Mouse (Mus musculus): ENCODE results near the gene Ckm.

Gene Ckm

DNA sequence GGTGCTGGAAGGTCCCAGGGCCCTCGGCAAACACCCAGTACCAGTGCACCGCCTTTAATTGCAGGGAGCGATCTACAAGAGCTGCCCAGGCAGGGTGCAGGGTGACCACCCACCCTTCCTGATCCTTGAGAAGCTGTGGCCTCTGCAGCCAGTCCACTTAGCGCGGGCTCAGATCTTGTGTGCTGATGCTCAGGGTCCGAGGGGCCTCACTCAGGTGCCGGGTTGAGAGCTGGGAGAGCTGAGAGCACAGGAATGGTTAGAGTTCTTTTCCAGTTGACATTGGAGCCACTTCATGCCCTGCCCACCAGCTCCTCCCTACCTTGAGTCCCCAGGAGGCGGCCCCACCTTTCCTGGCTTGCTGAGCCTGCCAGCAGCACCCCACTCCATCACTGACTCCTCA is 10.1 kb upstream of the Ckm start:
- no peak for DNase-seq

DNA sequence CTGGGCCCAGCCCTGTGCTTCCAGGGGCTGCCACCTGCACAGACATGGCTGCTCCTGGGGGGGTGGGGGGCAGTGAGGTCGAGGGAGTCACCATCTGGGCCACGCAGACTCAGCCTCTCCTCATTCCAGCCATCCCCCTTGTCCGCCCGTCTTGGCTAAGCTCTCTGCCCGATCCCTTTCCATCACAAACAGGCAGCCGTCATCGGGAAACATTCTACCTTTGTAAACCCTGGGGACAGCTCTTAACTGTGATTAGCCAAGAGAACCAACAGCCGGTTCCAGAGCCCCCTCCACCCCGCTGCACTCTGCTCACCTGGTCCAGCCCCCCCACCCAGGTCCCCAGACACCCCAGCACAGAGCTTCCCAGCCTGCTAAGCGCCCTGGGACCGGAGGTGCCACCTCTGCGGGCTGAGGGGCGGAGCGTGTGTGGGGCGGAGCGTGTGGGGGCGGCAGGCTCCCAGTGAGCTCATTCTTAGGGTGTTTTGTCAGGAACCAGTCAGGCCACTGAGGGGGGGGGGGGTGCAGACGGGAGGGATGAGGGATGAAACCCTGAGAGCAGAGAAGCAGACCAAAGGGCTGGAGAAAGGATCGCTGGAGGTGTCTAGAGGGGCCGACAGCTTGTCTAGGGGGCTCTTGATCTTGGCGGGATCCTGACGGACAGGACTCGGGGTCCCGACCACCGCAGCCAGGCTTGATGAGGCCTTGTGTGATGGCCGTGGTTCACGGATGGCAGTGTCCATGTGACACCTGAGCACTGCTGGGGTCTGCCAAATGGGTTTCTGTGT is 4.9 kb upstream of the Ckm start:
- DNase-seq = no peak

DNA sequence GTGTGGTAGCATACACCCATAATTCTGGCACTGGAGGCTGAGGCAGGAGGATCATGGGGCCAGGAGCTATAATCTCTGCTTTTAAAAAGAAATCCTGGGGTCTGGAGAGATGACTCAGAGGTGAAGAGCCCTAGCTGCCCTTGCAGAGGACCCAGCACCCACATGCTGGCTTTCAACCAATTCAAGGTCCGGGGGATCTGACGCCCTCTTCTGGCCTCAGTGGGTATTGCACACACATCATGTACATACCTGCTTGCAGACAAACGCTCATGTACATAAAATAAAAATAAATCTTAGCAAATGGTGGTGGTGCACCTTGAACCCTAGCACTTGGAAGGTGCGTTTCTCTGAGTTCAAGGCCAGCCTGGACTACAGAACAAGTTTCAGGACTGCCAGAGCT is 3.6 kb upstream of the Ckm start:
- no peak for DNase-seq

DNA sequence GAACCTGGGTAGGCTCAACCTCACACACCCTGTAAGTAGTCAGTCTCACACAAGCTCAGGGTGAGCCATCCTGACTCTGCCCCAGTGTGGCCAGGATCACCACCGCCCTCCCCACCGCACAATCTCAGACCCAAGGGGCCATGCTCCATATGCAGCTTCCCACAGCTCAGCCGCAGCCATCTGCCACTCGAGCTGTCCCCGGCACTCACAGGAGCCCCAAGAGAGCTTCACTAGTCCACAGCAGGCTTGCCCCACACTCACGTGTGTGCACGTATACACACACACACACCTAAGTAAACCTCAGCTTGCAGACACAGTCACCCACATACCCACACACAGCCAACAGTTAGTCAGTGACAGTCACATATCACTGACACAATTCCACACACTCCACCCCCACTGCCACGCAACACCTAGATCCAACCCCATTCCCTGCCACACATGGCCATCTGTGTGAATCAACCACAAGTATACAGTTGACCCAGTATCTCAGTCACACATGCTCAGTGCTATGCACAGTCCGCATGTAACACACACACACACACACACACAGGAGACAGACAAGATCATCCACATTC is 2.0 kb upstream of the Ckm start:
- no peak for DNase-seq

DNA sequence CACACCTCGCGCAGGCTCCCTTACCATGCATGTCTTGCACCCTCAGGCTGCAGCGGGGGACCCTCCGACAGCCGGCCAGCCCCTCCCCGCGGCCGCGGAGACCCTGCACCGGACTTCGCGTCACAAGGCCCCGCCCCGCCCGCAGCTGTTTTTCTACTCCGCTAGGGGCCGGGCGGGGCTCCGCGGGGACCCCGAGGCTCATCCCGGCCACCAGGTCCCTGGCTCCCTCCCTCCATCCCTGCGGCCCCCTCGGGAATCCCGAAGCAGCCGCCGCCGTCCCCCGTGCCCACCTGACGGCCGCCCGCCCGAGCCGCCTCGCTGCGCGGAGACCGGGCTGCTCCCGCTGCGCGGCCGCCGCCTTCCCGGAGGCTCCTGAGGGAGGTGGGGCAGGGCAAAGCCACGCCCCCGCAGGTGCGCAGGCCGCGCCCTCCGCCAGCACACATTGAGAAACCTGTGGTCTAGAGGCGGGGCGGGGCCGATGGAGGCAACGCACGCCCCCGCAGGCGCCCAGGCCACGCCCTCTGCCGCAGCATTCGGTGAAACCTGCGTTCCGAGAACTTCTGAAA is 762 bp upstream of the Ckm start, which contains the start of gene Klc3:
TSS of gene Klc3 (minus strand) at position 374 of the 566 bp plus-strand sequence.
- DNase-seq = no peak

DNA sequence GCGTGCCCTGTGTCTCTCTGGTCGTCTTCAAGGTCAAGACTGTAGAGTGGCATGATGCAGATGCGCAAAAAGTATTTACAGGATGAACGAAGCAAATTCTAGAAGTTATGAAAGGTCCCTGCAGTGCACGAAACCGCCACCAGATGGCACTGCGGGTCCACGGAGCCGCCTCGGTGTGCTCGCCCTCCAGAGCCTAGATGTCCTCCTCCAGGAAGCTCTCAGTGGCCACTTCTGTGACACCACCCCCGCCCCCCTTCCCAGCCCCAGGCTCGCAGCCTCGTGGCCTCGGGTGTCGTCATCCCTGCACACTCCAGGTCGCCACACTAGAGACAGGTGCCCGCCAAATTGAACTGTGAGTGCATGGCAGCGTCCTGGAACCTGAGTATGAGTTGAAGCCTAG is 841 bp downstream of the Ckm start:
- DNase-seq = peak; percentile 58

DNA sequence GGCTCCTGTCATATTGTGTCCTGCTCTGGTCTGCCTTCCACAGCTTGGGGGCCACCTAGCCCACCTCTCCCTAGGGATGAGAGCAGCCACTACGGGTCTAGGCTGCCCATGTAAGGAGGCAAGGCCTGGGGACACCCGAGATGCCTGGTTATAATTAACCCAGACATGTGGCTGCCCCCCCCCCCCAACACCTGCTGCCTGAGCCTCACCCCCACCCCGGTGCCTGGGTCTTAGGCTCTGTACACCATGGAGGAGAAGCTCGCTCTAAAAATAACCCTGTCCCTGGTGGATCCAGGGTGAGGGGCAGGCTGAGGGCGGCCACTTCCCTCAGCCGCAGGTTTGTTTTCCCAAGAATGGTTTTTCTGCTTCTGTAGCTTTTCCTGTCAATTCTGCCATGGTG is 5.2 kb downstream of the Ckm start:
- DNase-seq = no peak

DNA sequence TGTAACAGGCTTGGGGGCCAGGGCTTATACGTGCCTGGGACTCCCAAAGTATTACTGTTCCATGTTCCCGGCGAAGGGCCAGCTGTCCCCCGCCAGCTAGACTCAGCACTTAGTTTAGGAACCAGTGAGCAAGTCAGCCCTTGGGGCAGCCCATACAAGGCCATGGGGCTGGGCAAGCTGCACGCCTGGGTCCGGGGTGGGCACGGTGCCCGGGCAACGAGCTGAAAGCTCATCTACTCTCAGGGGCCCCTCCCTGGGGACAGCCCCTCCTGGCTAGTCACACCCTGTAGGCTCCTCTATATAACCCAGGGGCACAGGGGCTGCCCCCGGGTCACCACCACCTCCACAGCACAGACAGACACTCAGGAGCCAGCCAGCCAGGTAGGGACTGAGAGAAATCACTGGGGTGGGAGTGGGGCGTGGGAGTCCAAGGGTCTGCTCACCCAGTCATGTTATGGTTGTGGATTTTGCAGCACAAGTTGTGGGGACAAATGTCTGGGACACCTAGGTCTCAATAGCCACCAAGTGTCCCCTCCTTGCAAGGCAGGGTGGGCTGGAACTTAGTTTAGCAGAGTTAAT is 6.3 kb downstream of the Ckm start:
- no peak for DNase-seq

DNA sequence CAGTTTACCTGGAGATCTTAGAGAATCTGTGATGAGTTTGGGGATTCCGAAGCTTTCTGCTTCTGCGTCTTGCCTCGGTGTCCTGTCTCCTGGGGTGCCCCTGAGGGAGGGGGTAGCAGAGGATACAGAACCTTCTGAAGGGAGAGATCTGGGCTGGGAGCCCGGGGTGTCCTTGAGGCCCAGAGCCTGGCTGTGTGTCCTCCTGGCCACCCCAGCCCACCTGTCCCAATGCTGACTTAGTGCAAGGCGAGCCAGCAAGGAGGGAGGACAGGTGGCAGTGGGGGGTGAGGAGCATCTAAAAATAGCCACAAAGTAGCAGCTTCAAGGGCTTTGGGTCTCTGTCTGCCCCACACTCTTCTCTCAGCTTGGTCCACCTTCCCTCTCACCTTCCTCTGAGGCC is 7.2 kb downstream of the Ckm start:
- DNase-seq = no peak

DNA sequence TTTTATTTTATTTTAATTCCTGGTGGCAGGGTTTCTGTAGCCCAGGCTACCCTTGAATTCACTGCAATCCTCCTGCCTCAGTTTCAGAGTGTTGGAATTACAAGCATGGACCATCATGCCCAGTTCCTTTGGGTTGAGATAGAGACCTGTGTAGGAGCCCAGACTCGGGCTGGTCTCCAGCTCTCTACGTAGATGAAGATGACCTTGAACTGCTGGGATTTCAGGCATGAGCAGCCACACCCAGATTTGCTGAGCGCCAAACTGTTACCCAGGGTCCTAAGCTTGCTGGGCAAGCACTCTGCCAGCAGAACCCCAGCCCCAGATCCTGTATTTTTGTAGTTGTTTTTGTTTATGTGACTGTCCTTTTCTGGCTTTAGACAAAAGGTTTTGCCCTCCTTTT is 8.9 kb downstream of the Ckm start:
- DNase-seq = no peak

DNA sequence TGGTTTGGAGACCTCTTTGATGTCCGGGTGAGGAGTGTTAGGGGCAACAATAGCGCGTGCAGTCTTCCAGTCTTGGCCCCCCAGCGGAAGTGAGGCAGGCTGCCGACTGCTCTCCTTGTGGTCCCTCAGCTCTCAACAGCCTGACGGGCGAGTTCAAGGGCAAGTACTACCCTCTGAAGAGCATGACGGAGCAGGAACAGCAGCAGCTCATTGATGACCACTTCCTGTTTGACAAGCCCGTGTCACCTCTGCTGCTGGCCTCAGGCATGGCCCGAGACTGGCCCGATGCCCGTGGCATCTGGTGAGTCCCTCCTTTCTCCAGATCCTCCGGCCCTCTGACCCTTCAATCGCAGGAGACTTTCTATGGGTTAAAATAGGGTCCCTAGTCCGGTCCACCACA is 12.0 kb downstream of the Ckm start:
- no peak for DNase-seq

DNA sequence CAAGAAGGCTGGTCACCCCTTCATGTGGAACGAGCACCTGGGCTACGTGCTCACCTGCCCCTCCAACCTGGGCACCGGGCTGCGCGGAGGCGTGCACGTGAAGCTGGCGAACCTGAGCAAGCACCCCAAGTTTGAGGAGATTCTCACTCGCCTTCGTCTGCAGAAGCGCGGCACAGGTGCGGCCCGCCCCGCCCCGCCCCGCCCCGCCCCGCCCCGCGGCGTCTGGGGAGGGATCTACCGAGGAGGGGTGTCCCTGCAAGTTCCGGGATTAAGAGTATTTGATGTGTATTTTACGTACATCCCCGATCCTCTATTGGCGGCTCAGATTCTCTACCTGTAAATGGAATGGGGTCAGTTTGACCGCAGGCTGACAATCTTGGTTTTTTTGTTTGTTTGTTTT is 15.5 kb downstream of the Ckm start:
- no peak for DNase-seq

DNA sequence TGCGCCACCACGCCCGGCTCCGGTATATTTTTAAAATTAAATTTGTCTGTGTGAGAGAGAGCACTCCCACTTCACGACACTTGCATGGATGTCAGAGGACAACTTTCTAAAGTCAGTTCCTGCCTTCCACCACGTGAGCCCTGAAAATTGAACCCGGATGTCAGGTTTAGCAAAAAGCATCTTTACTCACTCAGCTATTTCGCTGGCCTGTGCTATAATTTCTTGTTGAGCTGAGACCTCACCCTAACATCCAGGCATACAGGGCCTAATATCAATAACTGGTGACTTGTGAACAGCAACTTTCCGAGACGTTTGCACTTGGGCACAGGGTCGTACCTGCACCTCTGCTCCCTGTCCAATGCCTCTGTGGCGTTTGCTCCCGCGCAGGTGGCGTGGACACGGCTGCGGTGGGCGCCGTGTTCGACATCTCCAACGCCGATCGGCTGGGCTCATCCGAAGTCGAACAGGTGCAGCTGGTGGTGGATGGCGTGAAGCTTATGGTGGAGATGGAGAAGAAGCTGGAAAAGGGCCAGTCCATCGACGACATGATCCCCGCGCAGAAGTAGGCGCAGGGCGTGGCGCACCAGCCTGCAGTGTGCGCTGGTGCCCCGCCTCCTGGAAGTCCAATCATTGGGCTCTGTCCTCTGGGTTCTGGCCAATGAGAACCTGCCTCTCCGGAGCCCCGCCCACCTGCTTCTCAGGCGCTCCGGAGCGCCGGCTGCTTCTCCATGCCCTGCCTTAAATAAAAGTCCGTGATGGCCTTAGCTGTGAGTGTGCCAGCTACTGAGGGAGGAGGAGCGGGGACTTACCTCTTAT is 16.5 kb downstream of the Ckm start:
- DNase-seq = peak; percentile 93

DNA sequence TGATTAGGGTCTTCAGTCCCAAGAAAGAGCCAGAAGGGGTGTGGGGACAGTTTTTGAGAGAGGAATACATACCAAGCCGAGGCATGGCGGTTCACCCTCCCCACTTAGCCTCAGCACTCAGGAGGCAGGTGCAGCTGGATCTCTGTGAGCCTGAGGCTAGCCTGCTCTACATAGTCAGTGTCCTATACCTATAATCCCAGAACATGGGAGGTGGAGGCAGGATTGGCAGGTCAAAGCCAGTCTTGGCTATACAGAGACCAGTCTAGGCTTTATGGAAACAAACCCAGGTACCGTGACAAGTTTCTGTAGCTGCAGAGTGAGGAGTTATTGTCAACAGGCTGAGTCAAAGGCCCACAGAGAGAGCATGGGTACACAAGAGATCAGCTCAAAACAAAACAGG is 18.5 kb downstream of the Ckm start:
- DNase-seq = no peak

DNA sequence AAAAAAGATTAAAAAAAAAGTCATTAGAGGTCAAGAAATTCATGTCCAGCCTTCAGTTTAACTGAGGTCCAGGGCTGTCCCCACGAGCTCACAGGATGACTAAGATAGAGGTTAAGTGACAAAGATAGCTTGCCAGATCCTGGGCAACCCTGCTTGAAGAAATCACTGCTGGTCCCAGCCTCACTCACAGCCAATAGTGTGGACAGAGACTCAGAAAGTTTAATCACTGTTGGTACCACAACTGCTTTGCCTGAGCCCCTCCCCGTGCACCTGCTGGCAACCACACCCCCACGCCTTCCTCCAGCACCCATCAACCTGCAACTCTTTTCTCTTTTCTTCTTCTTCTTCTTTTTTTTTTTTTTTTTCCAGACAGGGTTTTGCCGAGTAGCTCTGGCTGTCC is 19.5 kb downstream of the Ckm start:
- no peak for DNase-seq

DNA sequence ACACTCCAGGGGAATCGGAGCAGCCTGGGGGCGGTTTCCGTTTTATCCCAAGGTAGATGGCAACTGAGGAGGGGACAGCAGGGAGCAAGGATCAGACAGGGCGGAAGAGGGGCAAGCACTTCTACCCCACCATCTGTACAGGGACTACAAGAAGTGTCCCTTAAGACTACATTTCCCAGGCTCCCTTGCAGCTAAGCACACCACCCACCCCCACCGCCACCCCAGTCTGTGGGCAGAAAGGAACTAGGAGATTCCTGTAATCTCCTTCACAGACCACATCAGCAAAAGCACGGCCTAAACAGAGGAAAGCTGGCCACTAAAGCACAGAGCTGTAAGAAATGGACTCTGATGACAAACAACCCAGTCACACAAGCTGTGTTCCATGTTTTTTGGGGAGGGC is 21.8 kb downstream of the Ckm start:
- DNase-seq = no peak

DNA sequence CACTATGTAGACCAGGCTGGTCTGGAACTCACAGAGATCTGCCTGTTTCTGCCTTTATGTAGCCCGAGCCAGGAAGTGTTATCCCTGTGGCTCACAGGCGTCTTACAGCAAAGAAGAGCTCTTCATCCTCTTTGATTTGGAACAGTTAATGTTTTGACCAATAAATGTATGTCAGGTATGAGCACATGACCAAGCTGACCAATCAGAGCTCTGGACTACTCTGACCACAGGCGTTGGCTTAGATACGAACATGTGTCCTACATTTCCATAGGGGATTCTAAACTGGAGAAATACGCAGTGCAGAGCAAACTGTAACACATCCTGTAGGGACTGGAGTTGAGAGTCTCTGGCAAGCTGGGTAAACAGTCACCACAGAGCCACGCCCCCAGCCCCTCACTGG is 22.3 kb downstream of the Ckm start:
- no peak for DNase-seq

DNA sequence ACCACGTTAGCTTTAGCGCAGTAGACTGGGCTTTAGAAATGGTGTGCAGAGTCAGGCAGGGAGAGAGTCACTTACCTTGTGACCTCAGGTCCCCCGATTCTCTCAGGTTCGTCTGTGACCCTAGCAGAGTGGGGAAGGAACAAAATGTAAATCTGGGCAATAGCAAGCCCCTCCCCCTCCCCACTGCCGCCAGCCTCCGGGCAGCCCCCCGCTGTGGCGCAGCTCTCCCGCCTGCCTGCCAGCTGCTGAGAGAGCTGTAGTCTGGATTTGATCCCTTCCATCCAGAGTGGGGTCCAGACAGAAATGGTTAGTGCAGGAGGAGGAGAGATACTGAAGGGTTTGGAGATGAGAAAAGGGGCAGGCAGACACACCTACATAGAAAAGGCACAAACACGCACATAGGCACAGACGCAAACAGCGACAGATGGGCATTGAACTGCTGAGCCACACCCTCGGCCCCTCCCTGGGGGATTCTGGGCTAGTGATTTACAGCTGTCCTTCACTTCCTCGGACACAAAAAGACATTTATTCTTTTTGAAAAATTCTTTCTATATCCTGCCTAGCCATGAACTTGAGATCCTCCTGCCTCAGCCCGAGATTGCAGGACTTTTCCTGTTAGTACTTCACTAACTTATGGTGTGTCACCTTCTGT is 23.5 kb downstream of the Ckm start:
- no peak for DNase-seq

DNA sequence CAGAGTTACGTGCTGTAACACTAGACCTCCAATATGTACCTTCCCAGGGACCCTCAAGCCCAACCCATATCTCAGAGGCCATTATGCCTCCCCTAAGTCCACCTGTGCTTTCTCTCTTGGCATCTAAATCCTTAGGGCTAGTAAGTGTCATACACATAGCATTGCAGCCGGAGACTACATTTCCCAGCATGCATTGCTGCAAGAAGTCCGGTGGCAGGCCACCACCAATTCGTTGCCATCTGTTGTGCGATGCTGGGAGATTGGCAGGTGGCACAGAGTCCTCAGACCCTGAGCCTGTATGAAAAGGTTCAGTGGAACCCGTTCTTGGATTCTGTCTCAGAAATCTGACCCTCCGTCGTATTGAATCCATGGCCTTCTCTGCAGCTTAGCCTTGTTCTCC is 25.1 kb downstream of the Ckm start:
- DNase-seq = no peak

DNA sequence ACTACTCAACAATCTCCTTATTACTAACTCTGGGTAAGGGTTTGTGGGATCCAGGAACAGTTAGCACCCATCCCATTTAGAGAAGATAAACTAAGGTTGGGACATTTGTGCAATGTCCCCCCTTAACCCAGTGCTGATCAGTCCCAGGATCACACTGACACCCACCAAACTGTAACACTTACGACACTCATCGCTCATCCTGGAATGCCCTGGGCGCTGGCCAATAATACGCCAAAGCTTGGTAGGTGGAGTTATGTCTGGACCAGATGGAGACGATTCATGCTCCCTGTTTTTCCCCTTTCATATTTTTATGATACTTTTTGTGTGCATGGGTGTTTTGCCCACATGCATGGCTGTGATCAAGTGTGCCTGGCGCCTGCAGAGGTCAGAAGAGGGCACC is 25.8 kb downstream of the Ckm start:
- no peak for DNase-seq

DNA sequence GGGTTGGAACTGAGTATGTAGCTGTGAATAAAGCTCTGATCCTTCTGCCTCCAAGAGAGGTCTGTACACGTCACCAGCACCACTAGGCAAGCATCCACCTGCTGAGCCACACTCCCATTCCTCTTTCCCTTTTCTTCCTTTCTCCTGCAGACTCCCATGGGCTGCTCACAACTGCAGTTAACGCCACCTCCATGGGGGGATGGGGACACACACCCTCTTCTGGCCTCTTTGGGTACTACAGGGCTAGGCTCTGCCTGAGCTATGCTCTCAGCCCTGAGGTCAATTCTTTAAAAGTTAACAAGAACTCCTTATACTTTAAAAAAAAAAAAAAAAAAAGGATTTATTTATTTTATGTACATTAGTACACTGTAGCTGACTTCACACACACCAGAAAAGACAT is 27.9 kb downstream of the Ckm start:
- DNase-seq = no peak

DNA sequence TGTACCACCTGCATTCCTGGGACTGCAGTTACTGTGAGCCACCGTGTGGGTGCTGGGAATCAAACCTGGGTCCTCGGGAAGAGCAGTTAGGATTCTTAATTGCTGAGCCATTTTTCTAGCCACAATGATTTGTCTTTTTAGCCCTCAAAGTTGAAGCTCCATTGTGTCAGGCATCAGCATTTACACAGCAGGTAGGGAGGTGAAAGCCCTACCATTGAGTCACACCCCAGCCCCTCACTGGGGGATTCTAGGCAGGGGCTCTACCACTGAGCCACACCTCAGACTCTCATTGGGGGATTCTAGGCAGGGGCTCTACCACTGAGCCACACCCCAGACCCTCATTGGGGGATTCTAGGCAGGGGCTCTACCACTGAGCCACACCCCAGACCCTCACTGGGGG is 31.7 kb downstream of the Ckm start:
- no peak for DNase-seq

DNA sequence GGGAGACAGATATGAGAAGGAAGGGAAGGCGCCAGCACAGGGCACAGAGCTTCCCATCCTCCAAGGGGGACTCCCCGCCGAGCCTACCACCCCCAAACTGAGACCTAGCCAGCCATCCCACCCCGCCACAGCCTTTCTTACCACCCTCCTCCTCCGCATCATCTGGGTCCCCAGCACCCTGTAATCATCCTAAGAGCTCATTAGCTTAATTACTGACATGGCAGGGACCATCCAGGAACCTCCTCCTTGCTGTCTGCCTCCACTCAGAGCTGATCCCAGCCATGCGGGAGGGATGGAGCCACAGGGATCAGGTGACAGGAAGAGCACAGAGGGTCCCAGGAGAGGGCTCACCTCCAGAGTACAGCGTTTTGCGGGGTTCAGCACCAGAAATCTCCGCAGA is 32.5 kb downstream of the Ckm start:
- peak; percentile 85 for DNase-seq

Data from layer of hippocampus, adult 9-11 months (tissue).